Mouse (Mus musculus) liver, embryonic 16.5 days (tissue): ENCODE measurements at regions not wholly inside any gene's neighbourhood (a gene's known extent, or its start where the extent isn't known, plus 50 kb on each side); places are given as distances from the start of the nearest gene placed in this dataset.

Experiments used
- ATAC-seq: fragments of 200-750 bp; cut with Nextera tagmentation; 2 replicates; pipeline ENCODE4 v1.8.0; 2017; ENCODE audit warnings: low read depth, mild to moderate bottlenecking, moderate number of reproducible peaks, moderate library complexity
- H3K27ac ChIP-seq: fragments of 300-500 bp; sonication (generic); 2 replicates; pipeline ENCODE4 v1.5.1; 2014; ENCODE audit warnings: mild to moderate bottlenecking, low read length
- H3K27me3 ChIP-seq: fragments of 300-500 bp; sonication (generic); 2 replicates; pipeline ENCODE4 v1.6.1; 2014; ENCODE audit warnings: low read depth, low read length, mixed read lengths; ENCODE audit not compliant: control insufficient read depth, insufficient read depth
- H3K36me3 ChIP-seq: fragments of 300-500 bp; sonication (generic); 2 replicates; pipeline ENCODE4 v1.6.1; 2014; ENCODE audit warnings: mild to moderate bottlenecking; ENCODE audit not compliant: control insufficient read depth, insufficient read depth
- H3K4me1 ChIP-seq: fragments of 300-500 bp; sonication (generic); 2 replicates; pipeline ENCODE4 v1.6.1; 2014; ENCODE audit warnings: low read depth, low read length, mixed read lengths; ENCODE audit not compliant: control insufficient read depth
- H3K4me2 ChIP-seq: fragments of 300-500 bp; sonication (generic); 2 replicates; pipeline ENCODE4 v1.6.1; 2014; ENCODE audit warnings: low read depth, low read length, mixed read lengths
- H3K4me3 ChIP-seq: fragments of 300-500 bp; sonication (generic); 2 replicates; pipeline ENCODE4 v1.5.1; 2014; ENCODE audit warnings: low read depth, mild to moderate bottlenecking, low read length
- H3K9ac ChIP-seq: fragments of 300-500 bp; sonication (generic); 2 replicates; pipeline ENCODE4 v1.6.1; 2014; ENCODE audit warnings: low read depth, low read length
- H3K9me3 ChIP-seq: fragments of 300-500 bp; sonication (generic); replicated peaks from 2 replicates; pipeline ENCODE4 v1.6.1; 2016; ENCODE audit warnings: low read length; ENCODE audit not compliant: control insufficient read depth
- WGBS: fragments of 180-500 bp; shearing (Covaris S2); extraction: QIAGEN DNeasy Blood & Tissue Kit; methylation state at CpG from one replicate; pipeline ENCODE4 v1.1.7; 2014; ENCODE audit not compliant: insufficient replicate concordance; 5-methylcytosine and 5-hydroxymethylcytosine counted together

GRCm38 (mm10) chr17:88272161-88272560, 168.3 kb upstream of the Foxn2 start:
- Histone ChIP-seq H3K4me1 (no peaks in the 10 kb centered on the region), H3K4me3 (no peak overlapping the region), H3K27me3 (no peaks in the 10 kb centered on the region), H3K27ac (no peak overlapping the region), H3K9me3 (no peaks in the 10 kb centered on the region), H3K36me3 (no peaks in the 10 kb centered on the region), H3K9ac (no peak overlapping the region), H3K4me2 (no peak overlapping the region)
- no peak for ATAC-seq
- 70% methylated on average over 5 of the region's 5 CpGs for WGBS

GRCm38 (mm10) chr17:88273520-88273919, 167.0 kb upstream of the Foxn2 start:
- no peaks in the 10 kb centered on the region for H3K36me3 ChIP-seq
- ATAC-seq, result no peak
- no peak overlapping the region for H3K4me3 ChIP-seq
- H3K27ac ChIP-seq, result no peak overlapping the region
- H3K9ac ChIP-seq, result no peak overlapping the region
- H3K4me2 ChIP-seq, result no peak overlapping the region
- 73% methylated on average over 9 of the region's 9 CpGs for WGBS
- no peaks in the 10 kb centered on the region for H3K27me3 ChIP-seq
- 0 out of 2 replicates have a peak, but pooled peaks cover 2% of the 10 kb centered on the region for H3K9me3 ChIP-seq
- no peaks in the 10 kb centered on the region for H3K4me1 ChIP-seq

- H3K36me3 ChIP-seq, result no peaks in the 10 kb centered on the region
- no peak overlapping the region for H3K4me3 ChIP-seq
- no peak overlapping the region for H3K9ac ChIP-seq
- no peak overlapping the region for H3K4me2 ChIP-seq
- no peak for ATAC-seq
- 62% methylated on average over 14 of the region's 14 CpGs for WGBS
- no peak overlapping the region for H3K27ac ChIP-seq
- H3K27me3 ChIP-seq, result no peaks in the 10 kb centered on the region
- no peaks in the 10 kb centered on the region for H3K4me1 ChIP-seq
- 0 out of 2 replicates have a peak, but pooled peaks cover 2% of the 10 kb centered on the region for H3K9me3 ChIP-seq
Measured at GRCm38 (mm10) chr17:88274003-88274698, 166.4 kb upstream of the Foxn2 start.

GRCm38 (mm10) chr17:88274720-88275433, 165.6 kb upstream of the Foxn2 start:
- no peak for ATAC-seq
- Histone ChIP-seq H3K27me3 (no peaks in the 10 kb centered on the region), H3K9ac (no peak overlapping the region), H3K4me1 (no peaks in the 10 kb centered on the region), H3K36me3 (no peaks in the 10 kb centered on the region), H3K4me2 (no peak overlapping the region), H3K4me3 (no peak overlapping the region), H3K27ac (no peak overlapping the region), H3K9me3 (0 out of 2 replicates have a peak, but pooled peaks cover 2% of the 10 kb centered on the region)
- 59% methylated on average over 6 of the region's 6 CpGs for WGBS

- no peak overlapping the region for H3K4me2 ChIP-seq
- no peak overlapping the region for H3K9ac ChIP-seq
- no peaks in the 10 kb centered on the region for H3K4me1 ChIP-seq
- no peak for ATAC-seq
- no peak overlapping the region for H3K27ac ChIP-seq
- H3K9me3 ChIP-seq, result peaks cover 5% of the 10 kb centered on the region; the same call in 1 of the 2 replicates
- H3K36me3 ChIP-seq, result no peaks in the 10 kb centered on the region
- no peaks in the 10 kb centered on the region for H3K27me3 ChIP-seq
- no peak overlapping the region for H3K4me3 ChIP-seq
- 60% methylated on average over 5 of the region's 5 CpGs for WGBS
Measured at GRCm38 (mm10) chr17:88279656-88280055, 160.9 kb upstream of the Foxn2 start.

GRCm38 (mm10) chr17:88282711-88283110, 157.8 kb upstream of the Foxn2 start:
- H3K27ac ChIP-seq, result no peak overlapping the region
- H3K4me1 ChIP-seq, result no peaks in the 10 kb centered on the region
- WGBS, result 52% methylated on average over 1 of the region's 1 CpGs
- no peaks in the 10 kb centered on the region for H3K27me3 ChIP-seq
- peaks cover 5% of the 10 kb centered on the region; the same call in 1 of the 2 replicates for H3K9me3 ChIP-seq
- no peaks in the 10 kb centered on the region for H3K36me3 ChIP-seq
- no peak overlapping the region for H3K4me3 ChIP-seq
- H3K9ac ChIP-seq, result no peak overlapping the region
- no peak overlapping the region for H3K4me2 ChIP-seq
- ATAC-seq, result no peak

- Histone ChIP-seq H3K27me3 (no peaks in the 10 kb centered on the region), H3K4me2 (no peak overlapping the region), H3K36me3 (no peaks in the 10 kb centered on the region), H3K4me1 (no peaks in the 10 kb centered on the region), H3K27ac (no peak overlapping the region), H3K9ac (no peak overlapping the region), H3K9me3 (peaks cover 3% of the 10 kb centered on the region), H3K4me3 (no peak overlapping the region)
- 85% methylated on average over 3 of the region's 3 CpGs for WGBS
- ATAC-seq, result no peak
Measured at GRCm38 (mm10) chr17:88284477-88284876, 156.0 kb upstream of the Foxn2 start.

GRCm38 (mm10) chr17:88287861-88288260, 152.7 kb upstream of the Foxn2 start:
- no peaks in the 10 kb centered on the region for H3K4me1 ChIP-seq
- H3K27ac ChIP-seq, result no peak overlapping the region
- WGBS, result 38% methylated on average over 1 of the region's 1 CpGs
- no peak overlapping the region for H3K4me2 ChIP-seq
- no peaks in the 10 kb centered on the region for H3K27me3 ChIP-seq
- H3K36me3 ChIP-seq, result no peaks in the 10 kb centered on the region
- no peak overlapping the region for H3K4me3 ChIP-seq
- H3K9me3 ChIP-seq, result no peaks in the 10 kb centered on the region; the same call in none of the 2 replicates
- no peak for ATAC-seq
- no peak overlapping the region for H3K9ac ChIP-seq

- no peak overlapping the region for H3K9ac ChIP-seq
- ATAC-seq, result no peak
- no peaks in the 10 kb centered on the region for H3K27me3 ChIP-seq
- no peaks in the 10 kb centered on the region for H3K4me1 ChIP-seq
- H3K27ac ChIP-seq, result no peak overlapping the region
- no peaks in the 10 kb centered on the region for H3K36me3 ChIP-seq
- H3K4me3 ChIP-seq, result no peak overlapping the region
- H3K9me3 ChIP-seq, result no peaks in the 10 kb centered on the region
- 41% methylated on average over 4 of the region's 4 CpGs for WGBS
- H3K4me2 ChIP-seq, result no peak overlapping the region
Measured at GRCm38 (mm10) chr17:88297520-88297919, 143.0 kb upstream of the Foxn2 start.
